Mouse (Mus musculus) CH12.LX (cell line): Measurements from ENCODE around the gene Faxc. TPM values are rescaled to one million over a fixed set of nuclear protein-coding genes. Genes with fewer than 3 reads are reported as not detected.

Experiments
- DNase-seq: peaks from one replicate; pipeline ENCODE4 v3.0.0-alpha.2; 2013; ENCODE audit errors: extremely low read depth
- H3K27ac ChIP-seq: 2 replicates; pipeline ENCODE4 v1.5.1; 2012; ENCODE audit warnings: low read depth, mild to moderate bottlenecking, control low read depth, moderate library complexity; ENCODE audit not compliant: insufficient read depth
- H3K27me3 ChIP-seq: replicated peaks from 2 replicates; pipeline ENCODE3; 2012; ENCODE audit warnings: inconsistent platforms
- H3K36me3 ChIP-seq, 2 experiments: replicated peaks in 1 of 2; 2 replicates each; pipeline versions ENCODE3 to v1.6.1; 2012; ENCODE audit warnings: inconsistent platforms in 1 of 2, low read length in 1 of 2, mild to moderate bottlenecking in 1 of 2, mixed read lengths in 1 of 2, moderate library complexity in 1 of 2; ENCODE audit not compliant: control insufficient read depth in 1 of 2, insufficient read depth in 1 of 2
- H3K4me1 ChIP-seq, 2 experiments: 2 replicates each; pipeline ENCODE4 v1.6.1; 2012; ENCODE audit warnings: inconsistent platforms in 1 of 2, moderate library complexity in 1 of 2; ENCODE audit not compliant: insufficient read depth in 2 of 2, control insufficient read depth in 1 of 2
- H3K4me2 ChIP-seq: 2 replicates; pipeline ENCODE4 v1.6.1; 2012; ENCODE audit warnings: low read depth, mild to moderate bottlenecking, control low read depth; ENCODE audit not compliant: poor library complexity, insufficient read depth, severe bottlenecking
- H3K4me3 ChIP-seq, 3 experiments: fragments of 150-350 bp in 1 of 3; sonication (generic) in 1 of 3; replicated peaks in 1 of 3; 2 replicates each; pipeline versions ENCODE3 to v1.5.1; 2011 to 2012; ENCODE audit warnings: low read depth in 2 of 3, low read length in 2 of 3, mild to moderate bottlenecking in 2 of 3, moderate library complexity in 2 of 3, control low read depth in 1 of 3, improper control_type of control experiment in 1 of 3, inconsistent platforms in 1 of 3, mixed read lengths in 1 of 3; ENCODE audit not compliant: poor library complexity in 1 of 3
- H3K79me2 ChIP-seq: replicated peaks from 2 replicates; pipeline ENCODE4 v1.6.1; 2012; ENCODE audit warnings: mild to moderate bottlenecking, moderate library complexity; ENCODE audit not compliant: control insufficient read depth, poor library complexity, insufficient read depth, severe bottlenecking; ENCODE audit errors: extremely low read depth
- H3K9ac ChIP-seq: 2 replicates; pipeline ENCODE4 v1.6.1; 2012; ENCODE audit warnings: low read depth, mild to moderate bottlenecking, control low read depth, moderate library complexity; ENCODE audit not compliant: insufficient read depth
- H3K9me3 ChIP-seq: replicated peaks from 2 replicates; pipeline ENCODE3; 2012; ENCODE audit warnings: low read length, inconsistent platforms, mixed read lengths
- CHD1 ChIP-seq: IDR thresholded peaks from 2 replicates; pipeline ENCODE4 v1.6.1; 2012; ENCODE audit warnings: low read depth, low read length, improper control_type of control experiment, inconsistent platforms
- CHD2 ChIP-seq: IDR thresholded peaks from 2 replicates; pipeline ENCODE4 v1.6.1; 2011; ENCODE audit warnings: low read length, improper control_type of control experiment
- CTCF ChIP-seq, 2 experiments: IDR thresholded peaks in 1 of 2; conservative IDR thresholded peaks in 1 of 2; 2 replicates each; pipeline ENCODE4 v1.5.1; 2011 to 2012; ENCODE audit warnings: low read depth in 2 of 2, low read length in 2 of 2, improper control_type of control experiment in 1 of 2, inconsistent platforms in 1 of 2, mild to moderate bottlenecking in 1 of 2, moderate library complexity in 1 of 2
- EP300 ChIP-seq: IDR thresholded peaks from 2 replicates; pipeline ENCODE4 v1.6.1; 2011; ENCODE audit warnings: low read length, improper control_type of control experiment
- ETS1 ChIP-seq: conservative IDR thresholded peaks from 2 replicates; pipeline ENCODE4 v1.6.1; 2012; ENCODE audit warnings: low read depth, mild to moderate bottlenecking, inconsistent platforms, low read length, improper control_type of control experiment, moderate library complexity
- GABPA ChIP-seq: IDR thresholded peaks from 2 replicates; pipeline ENCODE4 v1.6.1; 2012; ENCODE audit warnings: low read depth, low read length, improper control_type of control experiment, inconsistent platforms; ENCODE audit not compliant: insufficient replicate concordance
- HCFC1 ChIP-seq: IDR thresholded peaks from 2 replicates; pipeline ENCODE4 v1.6.1; 2012; ENCODE audit warnings: low read depth, mild to moderate bottlenecking, inconsistent platforms, low read length, improper control_type of control experiment
- JUN ChIP-seq: IDR thresholded peaks from 2 replicates; pipeline ENCODE4 v1.6.1; 2011; ENCODE audit warnings: low read depth, mild to moderate bottlenecking, low read length, improper control_type of control experiment, moderate library complexity; ENCODE audit not compliant: insufficient read depth
- KAT2A ChIP-seq: IDR thresholded peaks from 2 replicates; pipeline ENCODE4 v1.6.1; 2012; ENCODE audit warnings: low read length, improper control_type of control experiment, inconsistent platforms; ENCODE audit not compliant: insufficient replicate concordance
- MAZ ChIP-seq: IDR thresholded peaks from 2 replicates; pipeline ENCODE4 v1.6.1; 2012; ENCODE audit warnings: low read depth, mild to moderate bottlenecking, inconsistent platforms, low read length, improper control_type of control experiment, moderate library complexity
- MEF2A ChIP-seq: IDR thresholded peaks from 2 replicates; pipeline ENCODE4 v1.6.1; 2014; ENCODE audit warnings: low read depth, mild to moderate bottlenecking, inconsistent platforms, low read length, improper control_type of control experiment, borderline replicate concordance
- MXI1 ChIP-seq: IDR thresholded peaks from 2 replicates; pipeline ENCODE4 v1.6.1; 2011; ENCODE audit warnings: mild to moderate bottlenecking, low read depth, low read length, improper control_type of control experiment
- MYC ChIP-seq: IDR thresholded peaks from 2 replicates; pipeline ENCODE4 v1.6.1; 2011; ENCODE audit warnings: low read depth, mild to moderate bottlenecking, improper control_type of control experiment, low read length
- RCOR1 ChIP-seq: conservative IDR thresholded peaks from 2 replicates; pipeline ENCODE4 v1.6.1; 2012; ENCODE audit warnings: low read depth, mild to moderate bottlenecking, inconsistent platforms, low read length, improper control_type of control experiment
- SIN3A ChIP-seq: IDR thresholded peaks from 2 replicates; pipeline ENCODE4 v1.6.1; 2012; ENCODE audit warnings: low read length, improper control_type of control experiment, inconsistent platforms
- SMC3 ChIP-seq: IDR thresholded peaks from 2 replicates; pipeline ENCODE4 v1.6.1; 2011; ENCODE audit warnings: low read depth, low read length, improper control_type of control experiment
- TCF12 ChIP-seq: IDR thresholded peaks from 2 replicates; pipeline ENCODE4 v1.6.1; 2014; ENCODE audit warnings: low read depth, mild to moderate bottlenecking, inconsistent platforms, low read length, improper control_type of control experiment
- UBTF ChIP-seq: IDR thresholded peaks from 2 replicates; pipeline ENCODE4 v1.6.1; 2012; ENCODE audit warnings: low read depth, mild to moderate bottlenecking, inconsistent platforms, low read length, improper control_type of control experiment, moderate library complexity
- USF2 ChIP-seq: conservative IDR thresholded peaks from 2 replicates; pipeline ENCODE4 v1.6.1; 2011; ENCODE audit warnings: low read depth, low read length, improper control_type of control experiment
- dilution Hi-C: fragments of 300-500 bp; cut with MboI; formaldehyde crosslinking; loops from 2 replicates; pipeline ENCODE4 v1.14.3; 2020; ENCODE audit warnings: low sequenced_read_pairs; ENCODE audit not compliant: extremely low pct_unique_long_range_greater_than_20kb, extremely low pct_ligation_motif_present
- in situ Hi-C: fragments of 300-500 bp; cut with MboI; formaldehyde crosslinking; loops from 3 replicates; pipeline ENCODE4 v1.14.3; 2019; ENCODE audit warnings: low sequenced_read_pairs, low pct_ligation_motif_present, low pct_unique_long_range_greater_than_20kb, mixed read lengths
- polyA plus RNA-seq: library from polyadenylated mRNA; unstranded; fragments of >175 nt; gene quantifications from 2 replicates; pipeline ENCODE4 v1.2.1, GENCODE M21; 2012; ENCODE audit warnings: low read depth; ENCODE audit not compliant: insufficient read length
- total RNA-seq, 2 experiments: library from RNA; depleted of rRNA; stranded (reverse); fragments of 300-350 nt in 1 of 2; fragments of >200 nt in 1 of 2; gene quantifications; 2 replicates each; pipeline ENCODE4 v1.2.3; 2012 to 2014

Faxc gene
- total and polyA plus RNA-seq, 3 experiments = 0.16 to 1.7 (median 0.37) TPM

GRCm38 (mm10) chr4:21885831-21886230 lies 45.3 kb upstream of the Faxc start:
- DNase-seq = no peak
- Histone ChIP-seq H3K27me3 (no peaks in the 10 kb centered on the region), H3K4me1 (peaks cover 2 to 13% of the 10 kb centered on the region in 2 experiments; a peak in 3 of 4 replicates), H3K36me3 (peaks cover 0 to 7% of the 10 kb centered on the region in 2 experiments), H3K27ac (no peak overlapping the region), H3K4me2 (no peak overlapping the region), H3K4me3 (no peak overlapping the region), H3K9ac (no peak overlapping the region), H3K9me3 (no peaks in the 10 kb centered on the region), H3K79me2 (no peaks in the 10 kb centered on the region; the same call in 1 of the 2 replicates)
- in situ Hi-C loops (no loop called here), dilution Hi-C loops (no loop called here)
- TF ChIP-seq CTCF (conservative IDR thresholded peaks at IDR 0.05 in 1 of 2, IDR thresholded peaks at IDR 0.05 in 1 of 2; ENCODE audit: low read depth in 2 of 2, low read length in 2 of 2) (no peak), USF2 (no peak), RCOR1 (no peak), MEF2A (no peak), MYC (no peak), HCFC1 (no peak), KAT2A (no peak), TCF12 (no peak), EP300 (no peak), MXI1 (no peak), JUN (no peak), ETS1 (no peak), UBTF (no peak), SMC3 (no peak), SIN3A (no peak), CHD2 (no peak)

DNA sequence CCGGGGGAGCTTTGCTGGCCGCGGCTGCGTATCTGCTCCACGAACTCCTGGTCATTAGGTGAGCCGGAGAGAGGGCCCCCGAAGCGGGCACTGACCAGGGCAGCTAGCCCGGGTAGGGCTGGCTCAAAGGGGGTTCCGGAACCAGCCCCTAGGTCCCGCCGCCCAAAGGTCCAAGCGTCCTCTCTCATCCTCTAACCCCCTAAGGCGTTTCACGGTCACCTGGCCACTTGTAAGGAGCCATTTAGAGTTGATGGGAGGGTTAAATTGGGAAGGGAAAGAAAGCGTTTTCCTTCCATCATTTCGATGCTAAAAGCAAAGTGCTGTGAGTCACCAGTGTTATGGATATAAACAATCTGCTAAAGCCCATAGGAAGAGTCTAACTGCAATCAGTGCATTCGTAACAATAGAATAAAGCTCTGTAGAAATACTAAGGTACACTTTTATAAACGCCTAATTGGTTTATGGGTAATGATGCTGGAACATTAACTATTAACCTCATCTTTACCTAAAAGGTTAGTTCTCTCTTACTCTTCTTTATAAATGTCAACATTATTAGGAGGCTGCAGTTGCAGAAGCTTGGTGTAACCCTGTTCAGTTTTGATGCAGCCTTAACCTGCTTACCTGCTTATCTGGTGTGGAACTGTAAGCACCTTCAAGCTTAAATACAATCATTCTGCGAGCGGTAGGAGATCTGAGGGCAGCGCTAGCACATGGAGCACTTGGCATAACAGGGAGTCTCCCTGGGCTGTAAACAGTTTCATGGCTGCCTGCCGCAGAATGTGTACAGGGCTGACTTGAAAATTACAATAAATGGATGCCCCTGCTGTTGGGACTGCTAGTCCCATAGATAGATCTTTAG lies 872 bp downstream of the Faxc start:
- no peak for TF ChIP-seq GABPA
- TF ChIP-seq CHD1 = no peak
- no peak for TF ChIP-seq MAZ
- no peak for TF ChIP-seq CTCF (conservative IDR thresholded peaks at IDR 0.05 in 1 of 2, IDR thresholded peaks at IDR 0.05 in 1 of 2; ENCODE audit: low read depth in 2 of 2, low read length in 2 of 2)
- no peak overlapping the region for H3K27ac ChIP-seq
- H3K9ac ChIP-seq = no peak overlapping the region
- H3K4me3 ChIP-seq = no peak overlapping the region
- H3K4me2 ChIP-seq = no peak overlapping the region
- dilution Hi-C loops (no loop called here), in situ Hi-C loops (no loop called here)
- H3K4me1 ChIP-seq = peaks cover 14 to 26% of the 10 kb centered on the region in 2 experiments
- H3K27me3 ChIP-seq = no peaks in the 10 kb centered on the region
- no peak for DNase-seq
- no peaks in the 10 kb centered on the region for H3K9me3 ChIP-seq
- H3K79me2 ChIP-seq = no peaks in the 10 kb centered on the region
- no peaks in the 10 kb centered on the region for H3K36me3 ChIP-seq
